Mouse (Mus musculus): ENCODE data around the gene Dcst1. TPM values are rescaled to one million over a fixed set of nuclear protein-coding genes. Genes with fewer than 3 reads are reported as not detected.

Gene Dcst1
- total and polyA plus RNA-seq, 2 experiments from 2014 or later = 1.3 TPM; not detected in 1

DNA sequence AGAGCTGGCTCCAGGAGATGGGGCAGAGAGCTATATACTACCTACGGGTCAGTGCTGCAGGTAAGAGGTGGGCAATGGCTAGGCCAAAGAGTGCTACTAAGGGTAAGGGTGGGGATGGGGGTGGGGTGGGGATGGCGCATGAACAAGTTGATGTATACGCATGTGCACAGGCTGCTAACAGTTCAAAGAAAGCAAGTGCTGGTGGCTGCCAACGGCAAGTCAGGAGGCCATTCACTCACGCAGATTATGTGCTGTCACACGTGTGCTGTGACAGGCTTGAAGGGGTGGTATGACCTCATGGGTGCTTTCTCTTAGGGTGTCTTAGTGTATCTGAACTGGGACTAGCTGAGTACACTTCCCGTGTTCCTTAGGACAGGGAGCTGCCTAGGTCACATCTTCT, 36.3 kb upstream of the Dcst1 start:
- no peak for TF ChIP-seq CTCF (IDR thresholded peaks at IDR 0.05; ENCODE audit: low read depth)
- DNase-seq (no peak), ATAC-seq (no peak)
- H3K4me3 ChIP-seq (ENCODE audit: low read depth, low read length) = no peak overlapping the region
- no peak overlapping the region for H3K9ac ChIP-seq
- 91% methylated on average over 7 of the region's 7 CpGs for WGBS
- H3K27me3 ChIP-seq (ENCODE audit: insufficient read depth, low read length) = no peaks in the 10 kb centered on the region
- no peaks in the 10 kb centered on the region for H3K9me3 ChIP-seq (ENCODE audit: low read length)
- peaks cover 42% of the 10 kb centered on the region for H3K36me3 ChIP-seq (ENCODE audit: insufficient read depth)
- no peak overlapping the region for H3K4me2 ChIP-seq (ENCODE audit: low read depth)
- H3K27ac ChIP-seq (ENCODE audit: low read depth, low read length) = no peak overlapping the region
- H3K4me1 ChIP-seq (ENCODE audit: insufficient read depth) = no peaks in the 10 kb centered on the region

DNA sequence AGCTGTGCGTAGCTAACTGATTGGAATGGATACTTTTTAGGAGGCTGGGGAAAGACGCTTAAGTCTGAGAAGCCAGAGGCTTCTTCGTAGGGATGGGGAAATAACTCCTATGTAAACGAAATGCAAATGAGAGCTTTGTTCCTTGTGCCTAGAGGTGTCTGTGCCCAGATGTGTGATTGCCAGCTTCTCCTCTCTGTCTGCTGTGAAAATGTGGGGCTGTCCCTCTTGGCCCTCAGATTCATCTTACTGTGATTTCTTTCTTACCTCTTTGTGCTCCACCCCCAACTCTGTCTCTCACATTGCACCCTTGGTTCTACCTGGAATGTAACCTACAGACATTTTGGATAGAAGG, 31.6 kb upstream of the Dcst1 start:
- peak overlapping the region; percentile 96 for H3K4me2 ChIP-seq (ENCODE audit: low read depth)
- peaks cover 5% of the 10 kb centered on the region; the same call in 1 of the 2 replicates for H3K36me3 ChIP-seq (ENCODE audit: insufficient read depth)
- peaks cover 8% of the 10 kb centered on the region; the same call in 1 of the 2 replicates for H3K27me3 ChIP-seq (ENCODE audit: insufficient read depth, low read length)
- no peak overlapping the region for H3K9ac ChIP-seq
- no peak for TF ChIP-seq CTCF (IDR thresholded peaks at IDR 0.05; ENCODE audit: low read depth)
- H3K27ac ChIP-seq (ENCODE audit: low read depth, low read length) = no peak overlapping the region
- H3K9me3 ChIP-seq (ENCODE audit: low read length) = no peaks in the 10 kb centered on the region
- H3K4me3 ChIP-seq (ENCODE audit: low read depth, low read length) = peak overlapping the region; percentile 31
- H3K4me1 ChIP-seq (ENCODE audit: insufficient read depth) = peaks cover 19% of the 10 kb centered on the region
- WGBS = 5% methylated on average over 4 of the region's 4 CpGs
- DNase-seq = no peak
- ATAC-seq = no peak

DNA sequence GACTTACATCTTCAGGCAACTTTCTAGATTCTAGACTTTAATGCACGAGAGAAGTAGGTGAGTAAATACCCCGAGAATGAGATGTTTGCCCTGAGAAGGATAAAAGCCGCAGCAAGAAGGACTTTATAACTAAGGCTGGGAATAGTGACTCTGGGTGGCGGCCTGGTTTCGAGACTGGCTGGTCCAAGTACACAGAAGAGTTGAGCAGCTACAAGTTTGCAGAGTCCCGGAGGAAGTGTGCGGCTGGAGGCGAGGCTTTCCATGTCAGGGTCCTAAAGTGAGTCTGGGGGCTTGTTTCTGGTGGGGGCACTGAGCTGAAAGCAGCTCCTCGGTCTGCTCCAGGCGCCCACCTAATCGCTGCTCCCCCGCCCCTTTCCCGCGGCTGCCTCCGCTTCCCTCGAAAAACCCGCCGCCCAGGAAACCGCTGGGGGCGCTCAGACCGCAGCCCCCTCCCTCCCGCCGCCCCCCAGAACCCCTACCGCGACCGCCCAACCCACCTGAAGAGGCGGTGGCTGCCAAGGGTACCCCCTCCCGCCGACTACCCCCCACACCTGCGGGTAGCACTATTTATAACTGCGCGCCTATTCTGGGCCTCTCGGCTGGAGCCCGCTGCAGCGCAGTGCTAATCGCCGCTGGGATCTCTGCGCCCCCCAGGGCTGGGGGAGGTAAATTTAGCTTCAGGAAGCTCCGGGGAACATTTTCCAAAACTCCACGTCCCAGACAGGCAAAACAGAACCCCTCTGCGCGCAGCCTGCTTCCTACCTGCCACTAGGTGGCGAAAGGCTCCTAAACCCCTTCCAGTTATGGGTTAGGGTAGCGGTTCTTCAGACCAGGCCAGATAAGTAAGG, 31.0 kb upstream of the Dcst1 start:
- WGBS = 3% methylated on average over 43 of the region's 44 CpGs
- Histone ChIP-seq H3K36me3 (ENCODE audit: insufficient read depth) (no peaks in the 10 kb centered on the region), H3K4me2 (ENCODE audit: low read depth) (peak overlapping the region; percentile 96), H3K9me3 (ENCODE audit: low read length) (no peaks in the 10 kb centered on the region), H3K4me3 (ENCODE audit: low read depth, low read length) (peak overlapping the region; percentile 31), H3K4me1 (ENCODE audit: insufficient read depth) (peaks cover 25% of the 10 kb centered on the region), H3K27ac (ENCODE audit: low read depth, low read length) (no peak overlapping the region), H3K9ac (no peak overlapping the region), H3K27me3 (ENCODE audit: insufficient read depth, low read length) (peaks cover 8% of the 10 kb centered on the region; the same call in 1 of the 2 replicates)
- peak; percentile 78 for DNase-seq
- TF ChIP-seq CTCF (IDR thresholded peaks at IDR 0.05; ENCODE audit: low read depth) = peak; percentile 90
- no peak for ATAC-seq

DNA sequence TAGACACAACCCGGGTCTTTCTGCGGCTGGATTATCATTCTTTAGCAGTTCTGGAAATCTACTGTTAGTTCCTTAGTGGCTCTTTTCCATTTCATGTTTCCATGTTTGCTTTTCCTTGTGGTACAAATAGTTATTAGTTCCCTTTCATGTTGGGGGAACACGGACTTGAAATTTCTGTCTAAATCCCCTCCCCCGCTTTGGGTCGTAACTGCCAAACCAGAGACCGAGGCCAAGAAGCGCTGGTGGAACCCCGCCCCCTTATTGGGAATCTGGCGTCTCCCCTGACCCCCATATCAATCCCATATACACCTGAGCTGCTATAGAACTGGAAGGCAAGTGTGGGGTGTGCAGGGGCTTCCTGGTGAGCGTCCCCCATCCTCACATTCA, 30.4 kb upstream of the Dcst1 start:
- Histone ChIP-seq H3K27me3 (ENCODE audit: insufficient read depth, low read length) (peaks cover 8% of the 10 kb centered on the region; the same call in 1 of the 2 replicates), H3K36me3 (ENCODE audit: insufficient read depth) (no peaks in the 10 kb centered on the region), H3K4me3 (ENCODE audit: low read depth, low read length) (no peak overlapping the region), H3K27ac (ENCODE audit: low read depth, low read length) (no peak overlapping the region), H3K9me3 (ENCODE audit: low read length) (no peaks in the 10 kb centered on the region), H3K9ac (no peak overlapping the region), H3K4me1 (ENCODE audit: insufficient read depth) (peaks cover 27% of the 10 kb centered on the region), H3K4me2 (ENCODE audit: low read depth) (peak overlapping the region; percentile 96)
- WGBS = 6% methylated on average over 10 of the region's 10 CpGs
- DNase-seq = no peak
- TF ChIP-seq CTCF (IDR thresholded peaks at IDR 0.05; ENCODE audit: low read depth) = no peak
- ATAC-seq = no peak

DNA sequence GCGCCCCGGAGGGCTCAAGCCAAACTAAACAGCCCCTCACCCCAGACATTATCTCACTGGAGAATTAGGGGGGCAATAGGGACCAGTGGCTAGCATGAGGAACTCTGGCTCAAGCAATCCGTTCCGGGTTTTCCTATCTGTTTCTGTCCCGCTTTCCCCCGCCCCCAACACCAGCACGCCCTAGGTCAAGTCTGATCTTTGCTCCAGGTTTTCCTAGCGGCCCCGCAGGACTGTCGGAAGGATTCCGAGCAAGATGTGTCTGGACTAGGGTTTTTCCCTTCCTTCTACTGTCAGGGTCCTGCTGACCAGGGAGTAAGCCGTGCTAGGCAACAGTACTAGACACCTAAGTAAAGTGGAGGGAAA, 29.8 kb upstream of the Dcst1 start:
- peak overlapping the region; percentile 38 for H3K4me3 ChIP-seq (ENCODE audit: low read depth, low read length)
- H3K4me2 ChIP-seq (ENCODE audit: low read depth) = peak overlapping the region; percentile 96
- H3K27me3 ChIP-seq (ENCODE audit: insufficient read depth, low read length) = peaks cover 8% of the 10 kb centered on the region; the same call in 1 of the 2 replicates
- H3K9me3 ChIP-seq (ENCODE audit: low read length) = no peaks in the 10 kb centered on the region
- 2% methylated on average over 12 of the region's 12 CpGs for WGBS
- peak; percentile 67 for DNase-seq
- no peak overlapping the region for H3K27ac ChIP-seq (ENCODE audit: low read depth, low read length)
- TF ChIP-seq CTCF (IDR thresholded peaks at IDR 0.05; ENCODE audit: low read depth) = no peak
- 0 out of 2 replicates have a peak overlapping the region, but pooled peaks have one; percentile 42 for H3K9ac ChIP-seq
- no peaks in the 10 kb centered on the region for H3K36me3 ChIP-seq (ENCODE audit: insufficient read depth)
- H3K4me1 ChIP-seq (ENCODE audit: insufficient read depth) = peaks cover 27% of the 10 kb centered on the region
- 0 out of 2 replicates have a peak, but pooled peaks have one; percentile 16 for ATAC-seq

DNA sequence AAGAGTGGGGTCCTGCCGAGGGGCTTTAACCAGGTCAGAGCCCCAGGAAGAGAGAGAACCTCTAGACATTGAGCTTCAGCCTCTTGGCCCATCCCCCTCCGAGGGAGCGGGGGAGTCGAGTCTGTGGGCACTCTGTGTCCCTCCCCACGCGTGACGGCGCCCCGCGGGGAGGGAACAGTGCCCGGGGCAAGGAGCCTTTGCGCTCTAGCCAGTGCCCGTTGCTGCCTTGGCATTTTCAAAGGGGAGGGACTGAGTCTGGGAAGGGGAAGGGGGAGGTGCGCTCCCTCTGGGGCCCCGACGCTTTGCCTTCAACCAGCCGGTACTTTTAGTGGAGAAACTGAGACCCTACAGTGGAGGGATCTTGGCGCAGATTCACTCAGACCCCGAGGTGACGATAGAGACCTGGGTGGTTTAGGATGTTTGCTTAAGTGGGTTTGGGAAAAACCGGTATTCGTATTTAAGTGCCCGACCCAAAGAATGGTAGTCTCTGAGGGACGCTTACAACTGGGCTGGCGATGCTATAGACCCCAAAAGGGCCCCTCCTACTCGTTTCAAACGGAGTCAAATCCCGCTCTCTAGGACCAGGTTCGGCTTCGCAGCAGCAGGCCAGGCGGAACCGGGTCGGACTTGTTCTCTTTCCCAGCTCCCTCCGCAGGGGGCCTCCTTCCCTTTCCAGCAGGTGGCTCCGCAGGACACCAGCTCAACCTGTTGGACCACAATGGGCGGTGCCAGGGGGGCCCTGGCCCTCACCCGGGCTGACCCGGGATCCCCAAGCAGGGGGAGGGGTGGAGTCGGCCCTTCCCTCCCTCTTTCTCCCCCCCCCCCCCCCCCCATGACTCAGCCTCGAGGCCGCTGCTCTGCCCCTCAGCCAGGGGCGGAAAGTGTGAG, 29.2 kb upstream of the Dcst1 start, which contains the start of gene Zbtb7b:
Zbtb7b (minus strand) TSS at position 771 of the 888 bp plus-strand sequence.
- peak; percentile 28 for TF ChIP-seq CTCF (IDR thresholded peaks at IDR 0.05; ENCODE audit: low read depth)
- H3K4me2 ChIP-seq (ENCODE audit: low read depth) = peak within 1 kb of the TSS; percentile 96
- H3K9me3 ChIP-seq (ENCODE audit: low read length) = no peaks in the 10 kb centered on the region
- DNase-seq (peak; percentile 48), ATAC-seq (peak; percentile 60)
- H3K27me3 ChIP-seq (ENCODE audit: insufficient read depth, low read length) = peaks cover 8% of the 10 kb centered on the region; the same call in 1 of the 2 replicates
- H3K36me3 ChIP-seq (ENCODE audit: insufficient read depth) = no peaks in the 10 kb centered on the region
- H3K9ac ChIP-seq = peak within 1 kb of the TSS; percentile 42
- under 1% methylated on average over 40 of the region's 42 CpGs for WGBS
- H3K27ac ChIP-seq (ENCODE audit: low read depth, low read length) = peak within 1 kb of the TSS; percentile 69
- peak within 1 kb of the TSS; percentile 38 for H3K4me3 ChIP-seq (ENCODE audit: low read depth, low read length)
- H3K4me1 ChIP-seq (ENCODE audit: insufficient read depth) = peaks cover 27% of the 10 kb centered on the region

Measured in forebrain, postnatal 0 days (tissue).